Mouse (Mus musculus) CH12.LX (cell line): Measurements from ENCODE around the gene Carf.

Experiments used
- CHD1 ChIP-seq: IDR thresholded peaks from 2 replicates; pipeline ENCODE4 v1.6.1; 2012; ENCODE audit warnings: low read depth, low read length, improper control_type of control experiment, inconsistent platforms
- E2F4 ChIP-seq: IDR thresholded peaks from 2 replicates; pipeline ENCODE4 v1.6.1; 2011; ENCODE audit warnings: low read depth, low read length, improper control_type of control experiment; ENCODE audit not compliant: insufficient replicate concordance

- TF ChIP-seq E2F4 (no peak), CHD1 (no peak)
These were observed 90.4 kb downstream of the Carf start for GRCm38 (mm10) chr1:60188454-60188853.
